Mouse (Mus musculus) embryonic facial prominence, embryonic 10.5 days (tissue): ENCODE measurements around the gene Ppp1r16b. TPM values are rescaled to one million over a fixed set of nuclear protein-coding genes. Genes with fewer than 3 reads are reported as not detected.

Experiments
- DNase-seq: peaks from one replicate; pipeline ENCODE4 v3.0.0-alpha.2; 2017; ENCODE audit warnings: low spot score
- H3K27ac ChIP-seq: fragments of 300-500 bp; sonication (generic); replicated peaks from 2 replicates; pipeline ENCODE4 v1.5.1; 2016; ENCODE audit warnings: mild to moderate bottlenecking
- H3K27me3 ChIP-seq: fragments of 300-500 bp; sonication (generic); replicated peaks from 2 replicates; pipeline ENCODE4 v1.6.1; 2016; ENCODE audit warnings: low read depth, mild to moderate bottlenecking; ENCODE audit not compliant: poor library complexity, severe bottlenecking
- H3K36me3 ChIP-seq: fragments of 300-500 bp; sonication (generic); replicated peaks from 2 replicates; pipeline ENCODE4 v1.6.1; 2016; ENCODE audit warnings: mild to moderate bottlenecking, moderate library complexity
- H3K4me1 ChIP-seq: fragments of 300-500 bp; sonication (generic); 2 replicates; pipeline ENCODE4 v1.6.1; 2016
- H3K4me3 ChIP-seq: fragments of 300-500 bp; sonication (generic); 2 replicates; pipeline ENCODE4 v1.5.1; 2016; ENCODE audit warnings: mild to moderate bottlenecking, moderate library complexity
- H3K9me3 ChIP-seq: fragments of 300-500 bp; sonication (generic); 2 replicates; pipeline ENCODE4 v1.6.1; 2016; ENCODE audit warnings: mild to moderate bottlenecking
- WGBS: fragments of 180-500 bp; shearing (Covaris S2); methylation state at CpG from one replicate; pipeline ENCODE4 v1.1.7; 2016; 5-methylcytosine and 5-hydroxymethylcytosine counted together
- polyA plus RNA-seq: library from polyadenylated mRNA; unstranded; fragments of >200 nt; fragmentation: Nextera tagmentation; extraction: Ambion mirVana; gene quantifications from 2 replicates; pipeline ENCODE4 v1.2.1, GENCODE M21; 2016

The Ppp1r16b gene
- polyA plus RNA-seq, 1 experiment from 2014 or later = 3.3 TPM

DNA sequence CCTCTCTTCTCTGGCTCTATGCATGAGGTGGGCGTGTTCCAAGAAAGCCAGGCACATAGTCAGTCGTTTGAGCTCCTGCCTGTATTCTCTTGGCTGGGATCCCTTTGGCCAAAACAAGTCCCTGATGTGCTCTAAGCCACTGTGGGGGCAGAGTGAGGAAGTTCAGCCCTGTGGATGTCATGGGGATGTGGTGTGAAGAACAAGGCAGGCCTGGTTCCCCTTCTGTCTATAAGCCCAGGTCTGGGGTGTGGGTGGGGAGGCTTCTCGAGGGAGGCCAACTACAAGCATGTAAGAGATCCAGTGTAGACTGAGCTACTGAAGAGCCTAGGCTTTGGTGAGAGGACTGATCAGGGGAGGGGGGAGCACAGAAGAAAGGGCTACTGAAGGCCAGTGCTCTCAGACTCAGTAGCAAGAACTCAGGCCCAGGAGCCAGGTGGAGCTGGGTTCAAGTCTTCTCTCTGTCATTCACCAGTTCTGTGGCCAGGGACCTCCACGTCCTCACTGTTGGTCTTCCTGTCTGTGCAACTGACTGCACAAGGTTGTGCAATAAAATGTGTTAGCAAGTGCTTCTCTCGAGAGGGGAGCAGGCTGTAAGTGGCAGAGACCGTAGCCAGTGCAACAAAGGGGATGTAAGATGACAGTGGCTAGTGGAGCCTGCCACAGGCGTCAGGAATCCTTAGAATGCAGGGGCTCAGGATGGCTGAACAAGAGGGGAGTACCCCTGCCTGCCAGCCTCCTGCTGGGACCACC lies 13.9 kb upstream of the Ppp1r16b start:
- Histone ChIP-seq H3K27me3 (no peaks in the 10 kb centered on the region), H3K9me3 (no peaks in the 10 kb centered on the region), H3K36me3 (no peaks in the 10 kb centered on the region), H3K4me1 (no peaks in the 10 kb centered on the region), H3K27ac (no peak overlapping the region), H3K4me3 (no peak overlapping the region)
- WGBS = 63% methylated on average over 7 of the region's 7 CpGs
- DNase-seq = no peak

GRCm38 (mm10) chr2:158652985-158653384 lies 12.2 kb upstream of the Ppp1r16b start:
- peak; percentile 82 for DNase-seq
- no peak overlapping the region for H3K27ac ChIP-seq
- H3K27me3 ChIP-seq = no peaks in the 10 kb centered on the region
- H3K9me3 ChIP-seq = no peaks in the 10 kb centered on the region
- no peaks in the 10 kb centered on the region for H3K36me3 ChIP-seq
- no peak overlapping the region for H3K4me3 ChIP-seq
- H3K4me1 ChIP-seq = no peaks in the 10 kb centered on the region
- 7% methylated on average over 4 of the region's 4 CpGs for WGBS

DNA sequence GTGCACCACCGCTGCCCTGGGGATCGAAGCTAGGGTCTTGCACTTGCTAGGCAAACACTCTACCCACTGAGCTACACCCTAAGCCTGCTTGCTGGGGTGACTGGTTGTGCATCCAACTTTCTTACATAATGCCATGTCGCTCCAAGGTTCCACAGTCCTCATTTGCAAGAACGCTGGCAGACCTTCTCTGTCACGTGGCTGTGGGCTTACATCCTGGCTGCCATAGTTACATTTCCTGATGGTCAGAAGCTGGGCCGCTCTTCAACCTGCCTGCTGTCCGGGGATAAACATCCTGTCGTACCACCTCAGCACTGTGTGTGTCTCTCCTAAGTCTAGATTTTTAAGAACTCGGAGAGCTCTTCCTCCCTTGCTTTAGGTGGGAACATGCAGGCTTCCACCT lies 10.5 kb upstream of the Ppp1r16b start:
- 84% methylated on average over 9 of the region's 9 CpGs for WGBS
- Histone ChIP-seq H3K9me3 (no peaks in the 10 kb centered on the region), H3K36me3 (no peaks in the 10 kb centered on the region), H3K27me3 (no peaks in the 10 kb centered on the region), H3K27ac (no peak overlapping the region), H3K4me3 (no peak overlapping the region), H3K4me1 (peaks cover 10% of the 10 kb centered on the region)
- DNase-seq = no peak

- H3K36me3 ChIP-seq = no peaks in the 10 kb centered on the region
- no peaks in the 10 kb centered on the region for H3K9me3 ChIP-seq
- H3K4me1 ChIP-seq = peaks cover 10% of the 10 kb centered on the region
- no peak overlapping the region for H3K27ac ChIP-seq
- no peak overlapping the region for H3K4me3 ChIP-seq
- no peak for DNase-seq
- no peaks in the 10 kb centered on the region for H3K27me3 ChIP-seq
- 84% methylated on average over 4 of the region's 4 CpGs for WGBS
These were observed 9.4 kb upstream of the Ppp1r16b start for GRCm38 (mm10) chr2:158655806-158656205.

- peak; percentile 27 for DNase-seq
- H3K27ac ChIP-seq = no peak overlapping the region
- H3K4me3 ChIP-seq = no peak overlapping the region
- H3K4me1 ChIP-seq = peaks cover 10% of the 10 kb centered on the region
- no peaks in the 10 kb centered on the region for H3K27me3 ChIP-seq
- no peaks in the 10 kb centered on the region for H3K36me3 ChIP-seq
- 44% methylated on average over 6 of the region's 6 CpGs for WGBS
- H3K9me3 ChIP-seq = no peaks in the 10 kb centered on the region
These were observed 6.4 kb upstream of the Ppp1r16b start for GRCm38 (mm10) chr2:158658822-158659221.

GRCm38 (mm10) chr2:158659346-158659745 lies 5.9 kb upstream of the Ppp1r16b start:
- DNase-seq = no peak
- H3K36me3 ChIP-seq = no peaks in the 10 kb centered on the region
- WGBS = 82% methylated on average over 3 of the region's 3 CpGs
- no peak overlapping the region for H3K4me3 ChIP-seq
- H3K4me1 ChIP-seq = peaks cover 10% of the 10 kb centered on the region
- H3K27ac ChIP-seq = no peak overlapping the region
- H3K27me3 ChIP-seq = 0 out of 2 replicates have a peak, but pooled peaks cover 2% of the 10 kb centered on the region
- no peaks in the 10 kb centered on the region for H3K9me3 ChIP-seq

- DNase-seq = peak; percentile 23
- H3K4me1 ChIP-seq = peaks cover 52% of the 10 kb centered on the region
- H3K4me3 ChIP-seq = no peak overlapping the region
- no peaks in the 10 kb centered on the region for H3K9me3 ChIP-seq
- WGBS = 27% methylated on average over 13 of the region's 13 CpGs
- H3K27ac ChIP-seq = no peak overlapping the region
- no peaks in the 10 kb centered on the region for H3K36me3 ChIP-seq
- H3K27me3 ChIP-seq = peaks cover 68% of the 10 kb centered on the region
These were observed 1.0 kb downstream of the Ppp1r16b start for GRCm38 (mm10) chr2:158666071-158666800.

GRCm38 (mm10) chr2:158667022-158667670 lies 1.9 kb downstream of the Ppp1r16b start:
- Histone ChIP-seq H3K36me3 (no peaks in the 10 kb centered on the region), H3K9me3 (no peaks in the 10 kb centered on the region), H3K27ac (peak overlapping the region; percentile 49; the same call in 1 of the 2 replicates), H3K4me3 (peak overlapping the region; percentile 70), H3K27me3 (peaks cover 69% of the 10 kb centered on the region), H3K4me1 (peaks cover 55% of the 10 kb centered on the region)
- WGBS = 2% methylated on average over 47 of the region's 47 CpGs
- DNase-seq = peak; percentile 73

GRCm38 (mm10) chr2:158667671-158668432 lies 2.7 kb downstream of the Ppp1r16b start:
- peak overlapping the region; percentile 49; the same call in 1 of the 2 replicates for H3K27ac ChIP-seq

DNA sequence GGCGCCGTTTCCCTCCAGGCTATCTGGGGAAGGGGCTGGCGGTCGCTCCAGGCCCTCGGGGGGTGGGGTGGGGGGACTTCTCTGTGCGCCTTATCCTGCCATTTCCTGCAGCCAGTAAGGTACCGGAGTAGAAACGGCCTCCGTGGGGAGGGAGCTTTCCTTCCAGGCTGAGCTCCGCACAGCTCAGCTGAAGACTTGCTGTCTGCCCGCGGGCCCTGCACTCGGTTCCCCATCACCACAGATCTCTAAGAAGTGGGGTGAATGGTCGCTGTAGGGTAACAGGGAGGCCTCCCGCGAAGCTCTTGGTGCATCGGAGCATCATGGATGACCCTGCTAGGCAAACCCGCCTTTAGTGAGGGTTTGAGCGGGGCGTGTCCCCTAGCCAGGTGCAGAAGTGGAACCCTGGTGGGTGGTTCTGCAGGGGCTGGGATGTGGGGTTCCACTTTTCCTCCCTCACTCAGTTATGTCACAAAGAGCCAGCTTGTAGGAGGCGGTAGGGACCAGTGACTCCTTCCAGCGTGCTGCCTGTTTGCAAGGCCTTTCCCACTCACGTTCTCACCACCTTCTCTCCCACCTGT lies 3.3 kb downstream of the Ppp1r16b start:
- WGBS = 9% methylated on average over 23 of the region's 23 CpGs
- no peaks in the 10 kb centered on the region for H3K36me3 ChIP-seq
- peaks cover 69% of the 10 kb centered on the region for H3K27me3 ChIP-seq
- no peak for DNase-seq
- peak overlapping the region; percentile 44; the same call in 1 of the 2 replicates for H3K27ac ChIP-seq
- peak overlapping the region; percentile 70 for H3K4me3 ChIP-seq
- H3K9me3 ChIP-seq = no peaks in the 10 kb centered on the region
- peaks cover 68% of the 10 kb centered on the region for H3K4me1 ChIP-seq

More at GRCm38 (mm10) chr2:158667671-158668432, 2.7 kb downstream of the Ppp1r16b start:
- H3K36me3 ChIP-seq = no peaks in the 10 kb centered on the region
- H3K9me3 ChIP-seq = no peaks in the 10 kb centered on the region
- H3K27me3 ChIP-seq = peaks cover 69% of the 10 kb centered on the region
- peak; percentile 62 for DNase-seq
- H3K4me3 ChIP-seq = peak overlapping the region; percentile 70
- H3K4me1 ChIP-seq = peaks cover 62% of the 10 kb centered on the region
- under 1% methylated on average over 54 of the region's 54 CpGs for WGBS

GRCm38 (mm10) chr2:158669199-158670195 lies 4.3 kb downstream of the Ppp1r16b start:
- no peak for DNase-seq
- H3K27ac ChIP-seq = no peak overlapping the region
- H3K4me3 ChIP-seq = no peak overlapping the region; the same call in 1 of the 2 replicates
- peaks cover 76% of the 10 kb centered on the region for H3K4me1 ChIP-seq
- H3K27me3 ChIP-seq = peaks cover 66% of the 10 kb centered on the region
- H3K9me3 ChIP-seq = no peaks in the 10 kb centered on the region
- H3K36me3 ChIP-seq = no peaks in the 10 kb centered on the region
- 62% methylated on average over 13 of the region's 13 CpGs for WGBS
